Comparison of ENCODE assay signal across 8 mouse cellular contexts in genomic region chr19:44544775-44545174, GRCm38 (mm10). TPM values are rescaled to one million over a fixed set of nuclear protein-coding genes. Genes with fewer than 3 reads are reported as not detected.
DNase-seq lines count a peak whose midpoint lies in the region; ATAC-seq and TF ChIP-seq lines count a peak whose summit lies in the region.

No protein-coding gene starts in this region.

- H3K9ac ChIP-seq in embryonic facial prominence, embryonic 12.5 days: no peak overlapping the region
- H3K9ac ChIP-seq in heart, postnatal 0 days (replicated peaks; ENCODE audit: low read depth, low read length): 0 out of 2 replicates have a peak overlapping the region, but pooled peaks have one; percentile 55
- H3K9ac ChIP-seq in liver, embryonic 16.5 days (ENCODE audit: low read depth, low read length): no peak overlapping the region
- H3K9ac ChIP-seq in neural tube, embryonic 13.5 days: no peak overlapping the region; the same call in 1 of the 2 replicates

- H3K27ac ChIP-seq in embryonic facial prominence, embryonic 12.5 days: no peak overlapping the region
- H3K27ac ChIP-seq in heart, postnatal 0 days (ENCODE audit: low read depth): no peak overlapping the region
- H3K27ac ChIP-seq in liver, embryonic 16.5 days (ENCODE audit: low read length): no peak overlapping the region
- H3K27ac ChIP-seq in neural tube, embryonic 13.5 days (replicated peaks): no peak overlapping the region

- no peak for TF ChIP-seq EP300 in heart, postnatal 0 days (IDR thresholded peaks at IDR 0.05; ENCODE audit: low read depth)

- TF ChIP-seq CTCF in heart, postnatal 0 days (IDR thresholded peaks at IDR 0.05; ENCODE audit: low read depth): peak; percentile 81

- H3K27me3 ChIP-seq in embryonic facial prominence, embryonic 12.5 days: peaks cover 15% of the 10 kb centered on the region
- no peaks in the 10 kb centered on the region for H3K27me3 ChIP-seq in heart, postnatal 0 days (ENCODE audit: control insufficient read depth, insufficient read depth, low read length)
- H3K27me3 ChIP-seq in liver, embryonic 16.5 days (ENCODE audit: control insufficient read depth, insufficient read depth, low read depth, low read length): no peaks in the 10 kb centered on the region; the same call in 1 of the 2 replicates
- 0 out of 2 replicates have a peak, but pooled peaks cover 6% of the 10 kb centered on the region for H3K27me3 ChIP-seq in neural tube, embryonic 13.5 days

- ATAC-seq in embryonic facial prominence, embryonic 12.5 days (ENCODE audit: insufficient number of reproducible peaks, insufficient read depth, low FRiP score, low TSS enrichment): no peak
- peak; percentile 66; the same call in 1 of the 2 replicates for ATAC-seq in heart, postnatal 0 days (ENCODE audit: insufficient read depth, low read depth)
- ATAC-seq in liver, embryonic 16.5 days (ENCODE audit: low read depth): 0 out of 2 replicates have a peak, but pooled peaks have one; percentile 50
- peak; percentile 61; the same call in 1 of the 2 replicates for ATAC-seq in neural tube, embryonic 13.5 days (ENCODE audit: low read depth)

- H3K36me3 ChIP-seq in embryonic facial prominence, embryonic 12.5 days: peaks cover 21% of the 10 kb centered on the region
- H3K36me3 ChIP-seq in heart, postnatal 0 days (replicated peaks; ENCODE audit: control insufficient read depth, insufficient read depth, low read length): peaks cover 23% of the 10 kb centered on the region
- peaks cover 9% of the 10 kb centered on the region for H3K36me3 ChIP-seq in liver, embryonic 16.5 days (ENCODE audit: control insufficient read depth, insufficient read depth)
- H3K36me3 ChIP-seq in neural tube, embryonic 13.5 days: peaks cover 21% of the 10 kb centered on the region

- DNase-seq in CD4-positive helper T cell, adult 2 months (ENCODE audit: low read depth, low spot score): peak; percentile 61
- DNase-seq in adrenal gland, adult 8-10 months: peak; percentile 38
- DNase-seq in heart, postnatal 0 days (ENCODE audit: low spot score): peak; percentile 78
- peak; percentile 75 to 91 for DNase-seq in kidney, postnatal 36 days
- DNase-seq in testis, postnatal 10 days (ENCODE audit: low spot score): peak; percentile 88

- H3K4me1 ChIP-seq in embryonic facial prominence, embryonic 12.5 days: peaks cover 3% of the 10 kb centered on the region; the same call in 1 of the 2 replicates
- no peaks in the 10 kb centered on the region for H3K4me1 ChIP-seq in heart, postnatal 0 days (ENCODE audit: control insufficient read depth, insufficient read depth)
- H3K4me1 ChIP-seq in liver, embryonic 16.5 days (ENCODE audit: control insufficient read depth, low read depth, low read length): peaks cover 6% of the 10 kb centered on the region
- H3K4me1 ChIP-seq in neural tube, embryonic 13.5 days (replicated peaks): peaks cover 9% of the 10 kb centered on the region

- 3% methylated on average over 13 of the region's 13 CpGs for WGBS in embryonic facial prominence, embryonic 12.5 days
- under 1% methylated on average over 13 of the region's 13 CpGs for WGBS in heart, postnatal 0 days
- WGBS in liver, embryonic 16.5 days (ENCODE audit: insufficient replicate concordance): under 1% methylated on average over 13 of the region's 13 CpGs
- WGBS in neural tube, embryonic 13.5 days: 3% methylated on average over 13 of the region's 13 CpGs

- peak overlapping the region; percentile 64 for H3K4me2 ChIP-seq in embryonic facial prominence, embryonic 12.5 days (replicated peaks)
- H3K4me2 ChIP-seq in heart, postnatal 0 days (ENCODE audit: low read depth, low read length): peak overlapping the region; percentile 89
- H3K4me2 ChIP-seq in liver, embryonic 16.5 days (ENCODE audit: low read depth, low read length): peak overlapping the region; percentile 82
- peak overlapping the region; percentile 81 for H3K4me2 ChIP-seq in neural tube, embryonic 13.5 days

- no peak overlapping the region for H3K4me3 ChIP-seq in embryonic facial prominence, embryonic 12.5 days
- H3K4me3 ChIP-seq in heart, postnatal 0 days (ENCODE audit: low read depth, low read length): peak overlapping the region; percentile 56
- peak overlapping the region; percentile 64 for H3K4me3 ChIP-seq in liver, embryonic 16.5 days (ENCODE audit: low read depth, low read length)
- no peak overlapping the region for H3K4me3 ChIP-seq in neural tube, embryonic 13.5 days

- H3K9me3 ChIP-seq in embryonic facial prominence, embryonic 12.5 days: peaks cover 8% of the 10 kb centered on the region; the same call in 1 of the 2 replicates
- 0 out of 2 replicates have a peak, but pooled peaks cover 9% of the 10 kb centered on the region for H3K9me3 ChIP-seq in heart, postnatal 0 days (replicated peaks; ENCODE audit: control insufficient read depth, low read length)
- H3K9me3 ChIP-seq in liver, embryonic 16.5 days (replicated peaks; ENCODE audit: control insufficient read depth, low read length): no peaks in the 10 kb centered on the region
- peaks cover 14% of the 10 kb centered on the region for H3K9me3 ChIP-seq in neural tube, embryonic 13.5 days

RNA-seq across cellular contexts. Expression of gene Sec31b, which starts 0.9 kb away (rescaled TPM):
- total RNA-seq in adrenal gland, adult 8-10 months (2022): 1 to 10 TPM; 4.1 to 6.2 (median 5.5) TPM
- polyA plus RNA-seq in embryonic facial prominence, embryonic 12.5 days (2016; fragmentation: Nextera tagmentation; extraction: Ambion mirVana): 0.17 and 0.38 TPM in 2 replicates
- 4.2 and 5.5 TPM in 2 replicates for total RNA-seq in heart, postnatal 0 days (2014; rRNA removed; ENCODE audit: low replicate concordance)
- polyA plus RNA-seq in heart, postnatal 0 days (2015; fragmentation: Nextera tagmentation; extraction: Ambion mirVana): 1.6 and 1.8 TPM in 2 replicates
- 0.32 and 0.51 TPM in 2 replicates for polyA plus RNA-seq in liver, embryonic 16.5 days (2015; fragmentation: Nextera tagmentation; extraction: Ambion mirVana)
- 0.13 and 0.43 TPM in 2 replicates for polyA plus RNA-seq in neural tube, embryonic 13.5 days (2015; fragmentation: Nextera tagmentation; extraction: Ambion mirVana)

RNA-seq across cellular contexts. Expression of gene Gm20538, which starts 7.9 kb away (rescaled TPM):
- total RNA-seq in adrenal gland, adult 8-10 months (2022): not detected
- polyA plus RNA-seq in embryonic facial prominence, embryonic 12.5 days (2016; fragmentation: Nextera tagmentation; extraction: Ambion mirVana): not detected in 2 replicates
- total RNA-seq in heart, postnatal 0 days (2014; rRNA removed; ENCODE audit: low replicate concordance): not detected in 2 replicates
- polyA plus RNA-seq in heart, postnatal 0 days (2015; fragmentation: Nextera tagmentation; extraction: Ambion mirVana): not detected in 2 replicates
- polyA plus RNA-seq in liver, embryonic 16.5 days (2015; fragmentation: Nextera tagmentation; extraction: Ambion mirVana): not detected in 2 replicates
- polyA plus RNA-seq in neural tube, embryonic 13.5 days (2015; fragmentation: Nextera tagmentation; extraction: Ambion mirVana): not detected in 2 replicates

RNA-seq across cellular contexts. Expression of gene Ndufb8, which starts 10.5 kb away (rescaled TPM):
- total RNA-seq in adrenal gland, adult 8-10 months (2022): 100 to 1,000 TPM; 284 to 446 (median 384) TPM
- polyA plus RNA-seq in embryonic facial prominence, embryonic 12.5 days (2016; fragmentation: Nextera tagmentation; extraction: Ambion mirVana): 465 and 500 TPM in 2 replicates
- total RNA-seq in heart, postnatal 0 days (2014; rRNA removed; ENCODE audit: low replicate concordance): 1,695 and 1,852 TPM in 2 replicates
- polyA plus RNA-seq in heart, postnatal 0 days (2015; fragmentation: Nextera tagmentation; extraction: Ambion mirVana): 2,183 and 2,286 TPM in 2 replicates
- 282 and 291 TPM in 2 replicates for polyA plus RNA-seq in liver, embryonic 16.5 days (2015; fragmentation: Nextera tagmentation; extraction: Ambion mirVana)
- polyA plus RNA-seq in neural tube, embryonic 13.5 days (2015; fragmentation: Nextera tagmentation; extraction: Ambion mirVana): 654 and 741 TPM in 2 replicates

RNA-seq across cellular contexts. Expression of gene Hif1an, which starts 17.9 kb away (rescaled TPM):
- total RNA-seq in adrenal gland, adult 8-10 months (2022): 10 to 100 TPM; 26.0 to 30.2 (median 28.4) TPM
- polyA plus RNA-seq in embryonic facial prominence, embryonic 12.5 days (2016; fragmentation: Nextera tagmentation; extraction: Ambion mirVana): 44.2 and 44.5 TPM in 2 replicates
- total RNA-seq in heart, postnatal 0 days (2014; rRNA removed; ENCODE audit: low replicate concordance): 10.5 and 16.9 TPM in 2 replicates
- 14.4 and 15.9 TPM in 2 replicates for polyA plus RNA-seq in heart, postnatal 0 days (2015; fragmentation: Nextera tagmentation; extraction: Ambion mirVana)
- polyA plus RNA-seq in liver, embryonic 16.5 days (2015; fragmentation: Nextera tagmentation; extraction: Ambion mirVana): 11.2 and 11.3 TPM in 2 replicates
- polyA plus RNA-seq in neural tube, embryonic 13.5 days (2015; fragmentation: Nextera tagmentation; extraction: Ambion mirVana): 24.5 and 26.0 TPM in 2 replicates

RNA-seq across cellular contexts. Expression of gene Wnt8b, which starts 51.5 kb away (rescaled TPM):
- under 1 TPM; 0.17 to 0.43 (median 0.40) TPM for total RNA-seq in adrenal gland, adult 8-10 months (2022)
- polyA plus RNA-seq in embryonic facial prominence, embryonic 12.5 days (2016; fragmentation: Nextera tagmentation; extraction: Ambion mirVana): 0.36 and 0.45 TPM in 2 replicates
- 0.27 TPM in 1 of 2 replicates, not detected in the other for total RNA-seq in heart, postnatal 0 days (2014; rRNA removed; ENCODE audit: low replicate concordance)
- not detected in 2 replicates for polyA plus RNA-seq in heart, postnatal 0 days (2015; fragmentation: Nextera tagmentation; extraction: Ambion mirVana)
- polyA plus RNA-seq in liver, embryonic 16.5 days (2015; fragmentation: Nextera tagmentation; extraction: Ambion mirVana): not detected in 2 replicates
- polyA plus RNA-seq in neural tube, embryonic 13.5 days (2015; fragmentation: Nextera tagmentation; extraction: Ambion mirVana): 0.54 and 0.89 TPM in 2 replicates

Comparison
In these comparisons a context has a peak if more than half of its experiments do, and no peak if none do; other contexts are left out.
1. DNase-seq: peak in every context shown above with its lines; median percentile 88 in testis, postnatal 10 days; 83 in kidney, postnatal 36 days; 78 in heart, postnatal 0 days; 61 in CD4-positive helper T cell, adult 2 months; 38 in adrenal gland, adult 8-10 months.
2. H3K4me3 ChIP-seq: peak in heart, postnatal 0 days (single experiment) and liver, embryonic 16.5 days (single experiment); none in embryonic facial prominence, embryonic 12.5 days (single experiment) and neural tube, embryonic 13.5 days (single experiment).
3. Peak in every context shown above with its lines, with median percentiles within 50 percentile points of each other: H3K4me2 ChIP-seq.